Mouse (Mus musculus) olfactory bulb, adult 2 months (tissue): ENCODE measurements around the gene Rab1a.

ENCODE experiments used
- CTCF ChIP-seq: fragments of 200-500 bp; IDR thresholded peaks from 2 replicates; pipeline ENCODE4 v1.5.1; 2012; ENCODE audit warnings: low read depth, mild to moderate bottlenecking, low read length, moderate library complexity; ENCODE audit not compliant: insufficient read depth
- POLR2A ChIP-seq: fragments of 200-500 bp; IDR thresholded peaks from 2 replicates; pipeline ENCODE4 v1.6.1; 2012; ENCODE audit warnings: mild to moderate bottlenecking, low read depth, low read length, moderate library complexity; ENCODE audit not compliant: insufficient read depth

DNA sequence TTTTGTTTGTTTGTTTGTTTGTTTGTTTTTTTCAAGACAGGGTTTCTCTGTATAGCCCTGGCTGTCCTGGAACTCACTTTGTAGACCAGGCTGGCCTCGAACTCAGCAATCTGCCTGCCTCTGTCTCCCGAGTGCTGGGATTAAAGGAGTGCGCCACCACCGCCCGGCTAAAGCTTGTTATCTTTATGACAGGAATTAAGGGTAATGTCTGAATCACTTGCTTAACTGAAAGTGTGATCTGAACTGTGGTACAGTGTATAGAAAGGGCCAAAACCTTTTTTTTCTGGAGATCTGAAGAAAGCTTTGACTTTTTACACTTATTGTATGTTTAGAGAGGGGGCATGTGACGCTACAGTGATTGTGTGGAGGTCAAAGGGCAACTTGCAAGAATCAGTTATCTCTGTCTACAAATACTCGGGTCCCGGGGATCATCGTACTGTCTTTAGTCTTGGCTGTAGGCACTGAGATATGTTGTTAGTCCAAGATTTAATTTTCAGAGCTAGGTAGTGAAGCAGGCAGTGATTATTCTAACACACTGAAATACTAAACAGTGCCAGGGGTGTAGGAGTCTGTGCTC is 3.7 kb downstream of the Rab1a start:
- TF ChIP-seq CTCF (no peak), POLR2A (no peak)
